Mouse (Mus musculus) hematopoietic multipotent progenitor cell, adult 10-12 weeks (in vitro differentiated cells): ENCODE measurements around the gene Vmn1r201. TPM values are rescaled to one million over a fixed set of nuclear protein-coding genes. Genes with fewer than 3 reads are reported as not detected.

Experiments used
- polyA plus RNA-seq: library from polyadenylated mRNA; stranded (reverse); fragments of >175 nt; gene quantifications from 2 replicates; pipeline ENCODE4 v1.2.3, GENCODE M21; 2012; ENCODE audit warnings: low replicate concordance

Gene Vmn1r201
- not detected in 2 replicates for polyA plus RNA-seq

DNA sequence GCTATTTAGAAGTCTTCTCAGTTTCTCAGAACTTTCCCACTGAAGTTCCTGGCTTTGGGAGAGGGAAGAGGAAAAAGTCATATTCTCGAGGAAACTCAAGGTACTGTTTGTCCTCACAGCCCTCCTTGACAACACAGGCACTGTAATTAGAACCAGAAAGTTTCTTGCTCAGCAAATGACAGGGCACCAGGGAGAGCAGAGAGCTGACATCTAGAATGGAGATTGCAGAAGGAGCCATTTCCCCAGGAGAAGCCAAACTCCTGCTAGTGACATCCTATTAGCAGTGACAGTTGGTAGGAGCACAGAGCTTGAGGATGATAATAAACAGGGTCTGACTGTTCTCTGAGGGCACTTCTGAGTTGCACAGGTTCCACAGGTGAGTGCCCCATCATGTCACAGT lies at the start of gene Vmn1r201:
Vmn1r201 (plus strand) TSS at position 301 of the 400 bp plus-strand sequence.

DNA sequence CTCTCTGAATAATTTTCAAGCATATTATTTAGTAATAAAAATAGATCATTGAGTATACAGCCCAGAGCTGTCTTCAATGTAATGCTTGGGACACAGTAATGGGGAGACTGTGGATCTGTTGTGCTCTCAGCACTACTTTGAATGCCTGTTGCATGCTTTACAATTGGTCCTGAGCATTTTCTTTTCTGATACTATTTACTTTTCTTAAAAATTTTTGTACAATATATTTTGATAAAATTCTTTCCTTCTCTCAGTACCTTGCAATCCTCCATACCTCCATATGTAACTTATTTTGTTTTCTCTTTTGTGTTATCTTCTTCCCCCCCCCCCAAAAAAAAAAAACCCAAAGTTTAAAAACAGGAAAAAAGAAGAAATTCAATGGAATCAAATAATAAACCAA lies 33.6 kb downstream of the Vmn1r201 start, which contains the start of gene Vmn1r202:
Vmn1r202 (minus strand) TSS at position 101 of the 400 bp plus-strand sequence.

DNA sequence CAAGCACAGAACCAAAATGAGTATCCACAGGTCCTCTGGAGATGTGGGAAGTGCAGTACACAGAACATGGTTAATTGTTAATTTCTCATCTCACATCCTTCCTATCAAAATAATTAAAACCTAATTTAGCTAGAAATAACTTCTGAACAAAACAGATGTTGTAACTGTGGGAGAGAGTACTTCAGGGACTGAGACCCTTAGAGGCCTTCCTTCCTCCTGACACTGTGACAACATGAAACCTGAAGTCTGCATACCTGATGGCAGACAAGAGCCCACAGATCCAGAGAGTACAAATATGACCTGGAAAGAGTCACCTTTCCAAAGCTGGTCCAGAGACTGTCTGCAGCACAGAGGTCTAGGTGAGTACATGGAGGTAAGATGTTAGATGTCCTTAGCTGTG lies 46.1 kb downstream of the Vmn1r201 start, which contains the start of gene Vmn1r203:
Vmn1r203 (plus strand) TSS at position 301 of the 400 bp plus-strand sequence.

Other genes starting within 250 kb of the Vmn1r201 start
- not detected in 2 replicates for gene Vmn1r193, start 248.8 kb upstream of the Vmn1r201 start, polyA plus RNA-seq
- gene Vmn1r194, start 227.7 kb upstream of the Vmn1r201 start, polyA plus RNA-seq: not detected in 2 replicates
- gene Vmn1r195, start 201.4 kb upstream of the Vmn1r201 start, polyA plus RNA-seq: not detected in 2 replicates
- gene Vmn1r196, start 182.0 kb upstream of the Vmn1r201 start, polyA plus RNA-seq: not detected in 2 replicates
- not detected in 2 replicates for gene Vmn1r197, start 147.3 kb upstream of the Vmn1r201 start, polyA plus RNA-seq
- not detected in 2 replicates for gene Vmn1r198, start 121.6 kb upstream of the Vmn1r201 start, polyA plus RNA-seq
- not detected in 2 replicates for gene Vmn1r199, start 92.1 kb upstream of the Vmn1r201 start, polyA plus RNA-seq
- not detected in 2 replicates for gene Vmn1r200, start 81.5 kb upstream of the Vmn1r201 start, polyA plus RNA-seq
- gene Vmn1r202, start 33.5 kb downstream of the Vmn1r201 start, polyA plus RNA-seq: not detected in 2 replicates
- gene Vmn1r203, start 46.2 kb downstream of the Vmn1r201 start, polyA plus RNA-seq: not detected in 2 replicates
- gene Vmn1r204, start 81.3 kb downstream of the Vmn1r201 start, polyA plus RNA-seq: not detected in 2 replicates
- gene Vmn1r205, start 121.1 kb downstream of the Vmn1r201 start, polyA plus RNA-seq: not detected in 2 replicates
- gene Vmn1r206, start 152.3 kb downstream of the Vmn1r201 start, polyA plus RNA-seq: not detected in 2 replicates